Mouse (Mus musculus) liver, embryonic 14.5 days (tissue): ENCODE results near the gene Fdps.
A peak's percentile ranks its signal among the peaks of the same experiment; 100 is the strongest.

ENCODE experiments used
- CTCF ChIP-seq: IDR thresholded peaks from 2 replicates; pipeline ENCODE4 v1.5.1; 2016; ENCODE audit warnings: antibody characterized with exemption, low read depth, control low read depth
- EP300 ChIP-seq: IDR thresholded peaks from 2 replicates; pipeline ENCODE4 v1.6.1; 2016; ENCODE audit warnings: antibody characterized with exemption, low read depth

- peak; percentile 58; the same call in 1 of the 2 replicates for TF ChIP-seq CTCF
- TF ChIP-seq EP300, result no peak
Observed at GRCm38 (mm10) chr3:89101812-89102494, at the start of gene Fdps.
